Mouse (Mus musculus) C2C12 (cell line): ENCODE measurements around the gene Ifi27.

ENCODE experiments used
- CEBPB ChIP-seq: IDR thresholded peaks from one replicate; pipeline ENCODE4 v1.6.1; 2011; ENCODE audit warnings: low read depth, mild to moderate bottlenecking, control low read depth, moderate library complexity
- CTCF ChIP-seq: IDR thresholded peaks from one replicate; pipeline ENCODE4 v1.5.1; 2011; ENCODE audit not compliant: control insufficient read depth, insufficient read depth, insufficient read length
- MAX ChIP-seq: IDR thresholded peaks from one replicate; pipeline ENCODE4 v1.6.1; 2011; ENCODE audit warnings: mild to moderate bottlenecking, control low read depth
- USF1 ChIP-seq: IDR thresholded peaks from one replicate; pipeline ENCODE4 v1.6.1; 2011; ENCODE audit warnings: low read depth, mild to moderate bottlenecking, control low read depth, moderate library complexity

GRCm38 (mm10) chr12:103425729-103426470 lies 8.1 kb upstream of the Ifi27 start, which contains the start of gene Ddx24:
- TF ChIP-seq CTCF (peak; percentile 67), MAX (peak; percentile 58), USF1 (no peak), CEBPB (peak; percentile 19)
